Mouse (Mus musculus) kidney, adult 2 months (tissue): ENCODE measurements around the gene Polr1a.

ENCODE experiments used
- CTCF ChIP-seq: fragments of 200-500 bp; conservative IDR thresholded peaks from 2 replicates; pipeline ENCODE4 v1.5.1; 2011; ENCODE audit warnings: low read depth, mild to moderate bottlenecking, control low read depth, low read length, moderate library complexity, mixed read lengths; ENCODE audit not compliant: insufficient read depth, insufficient read length
- POLR2A ChIP-seq: fragments of 200-500 bp; IDR thresholded peaks from one replicate; pipeline ENCODE4 v1.6.1; 2011; ENCODE audit warnings: low read depth, low read length, control low read depth

DNA sequence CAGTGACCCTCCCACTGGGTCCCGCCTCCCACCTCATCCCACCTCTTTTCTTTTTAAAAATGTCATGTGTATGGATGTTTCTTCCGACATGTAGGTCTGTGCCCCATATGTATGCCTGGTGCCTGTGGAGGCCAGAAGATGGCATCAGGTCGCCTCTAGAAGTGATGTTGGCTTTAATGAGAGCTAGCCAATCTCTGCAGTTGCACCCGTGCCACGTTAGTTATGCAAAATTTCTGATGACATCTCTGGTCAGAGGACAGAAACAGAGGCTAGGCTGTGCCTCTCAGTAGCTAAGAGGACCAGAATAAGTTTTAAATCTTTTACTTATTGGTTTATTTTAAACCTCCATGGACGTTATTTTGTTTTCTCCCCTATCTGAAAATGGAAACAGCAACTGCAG is 109.2 kb downstream of the Polr1a start:
- no peak for TF ChIP-seq POLR2A
- no peak; the same call in 1 of the 2 replicates for TF ChIP-seq CTCF
